Mouse (Mus musculus) hindbrain, embryonic 12.5 days (tissue): ENCODE data around the gene Fgfr1op2. TPM values are rescaled to one million over a fixed set of nuclear protein-coding genes. Genes with fewer than 3 reads are reported as not detected.

ENCODE experiments used
- ATAC-seq: fragments of 200-750 bp; cut with Nextera tagmentation; 2 replicates; pipeline ENCODE4 v1.8.0; 2017; ENCODE audit warnings: moderate TSS enrichment; ENCODE audit not compliant: low FRiP score
- H3K27ac ChIP-seq: fragments of 300-500 bp; sonication (generic); 2 replicates; pipeline ENCODE4 v1.5.1; 2016; ENCODE audit warnings: mild to moderate bottlenecking
- H3K27me3 ChIP-seq: fragments of 300-500 bp; sonication (generic); 2 replicates; pipeline ENCODE4 v1.6.1; 2016; ENCODE audit warnings: mild to moderate bottlenecking
- H3K36me3 ChIP-seq: fragments of 300-500 bp; sonication (generic); 2 replicates; pipeline ENCODE4 v1.6.1; 2016; ENCODE audit warnings: mild to moderate bottlenecking
- H3K4me1 ChIP-seq: fragments of 300-500 bp; sonication (generic); 2 replicates; pipeline ENCODE4 v1.6.1; 2016
- H3K4me2 ChIP-seq: fragments of 300-500 bp; sonication (generic); replicated peaks from 2 replicates; pipeline ENCODE4 v1.6.1; 2016; ENCODE audit warnings: mild to moderate bottlenecking
- H3K4me3 ChIP-seq: fragments of 300-500 bp; sonication (generic); 2 replicates; pipeline ENCODE4 v1.5.1; 2016; ENCODE audit warnings: mild to moderate bottlenecking
- H3K9ac ChIP-seq: fragments of 300-500 bp; sonication (generic); 2 replicates; pipeline ENCODE4 v1.6.1; 2016; ENCODE audit warnings: mild to moderate bottlenecking, moderate library complexity
- H3K9me3 ChIP-seq: fragments of 300-500 bp; sonication (generic); replicated peaks from 2 replicates; pipeline ENCODE4 v1.6.1; 2016; ENCODE audit warnings: mild to moderate bottlenecking
- whole genome bisulfite sequencing: fragments of 180-500 bp; shearing (Covaris S2); methylation state at CpG from one replicate; pipeline ENCODE4 v1.1.7; 2016; 5-methylcytosine and 5-hydroxymethylcytosine counted together
- polyA plus RNA-seq: library from polyadenylated mRNA; unstranded; fragments of >200 nt; fragmentation: Nextera tagmentation; extraction: Ambion mirVana; gene quantifications from 2 replicates; pipeline ENCODE4 v1.2.1, GENCODE M21; 2016

The Fgfr1op2 gene
- polyA plus RNA-seq, 1 experiment from 2014 or later: 73.9 TPM

DNA sequence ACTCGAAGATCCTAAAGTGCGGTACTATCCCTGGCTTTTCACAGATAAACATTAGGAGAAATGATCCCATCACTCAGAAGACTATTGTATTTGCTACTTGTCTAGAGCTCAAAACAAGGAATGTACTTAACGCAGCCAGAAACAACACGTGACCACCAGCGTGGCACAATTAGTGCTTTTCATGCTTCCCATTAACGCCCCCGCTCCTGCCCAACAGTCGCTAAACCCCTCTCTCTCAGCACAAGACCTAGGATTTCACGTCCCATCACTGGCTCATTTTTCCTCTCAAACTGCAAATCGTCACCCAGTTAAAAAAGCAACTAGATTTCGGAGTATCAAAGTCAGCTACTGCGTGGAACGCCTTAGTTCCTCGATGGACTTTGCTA lies 56.6 kb downstream of the Fgfr1op2 start:
- Histone ChIP-seq H3K4me2 (peak overlapping the region; percentile 60), H3K9me3 (no peaks in the 10 kb centered on the region), H3K4me1 (peaks cover 11% of the 10 kb centered on the region), H3K36me3 (no peaks in the 10 kb centered on the region), H3K4me3 (peak overlapping the region; percentile 67), H3K9ac (peak overlapping the region; percentile 76), H3K27me3 (no peaks in the 10 kb centered on the region), H3K27ac (peak overlapping the region; percentile 83)
- WGBS: 13% methylated on average over 14 of the region's 14 CpGs
- peak; percentile 42; the same call in 1 of the 2 replicates for ATAC-seq

GRCm38 (mm10) chr6:146634015-146634722 lies 57.2 kb downstream of the Fgfr1op2 start:
- Histone ChIP-seq H3K27me3 (no peaks in the 10 kb centered on the region), H3K9ac (peak overlapping the region; percentile 76), H3K4me1 (peaks cover 11% of the 10 kb centered on the region), H3K27ac (peak overlapping the region; percentile 83), H3K36me3 (no peaks in the 10 kb centered on the region), H3K4me3 (peak overlapping the region; percentile 67), H3K9me3 (no peaks in the 10 kb centered on the region), H3K4me2 (peak overlapping the region; percentile 60)
- WGBS: under 1% methylated on average over 81 of the region's 82 CpGs
- peak; percentile 93 for ATAC-seq

DNA sequence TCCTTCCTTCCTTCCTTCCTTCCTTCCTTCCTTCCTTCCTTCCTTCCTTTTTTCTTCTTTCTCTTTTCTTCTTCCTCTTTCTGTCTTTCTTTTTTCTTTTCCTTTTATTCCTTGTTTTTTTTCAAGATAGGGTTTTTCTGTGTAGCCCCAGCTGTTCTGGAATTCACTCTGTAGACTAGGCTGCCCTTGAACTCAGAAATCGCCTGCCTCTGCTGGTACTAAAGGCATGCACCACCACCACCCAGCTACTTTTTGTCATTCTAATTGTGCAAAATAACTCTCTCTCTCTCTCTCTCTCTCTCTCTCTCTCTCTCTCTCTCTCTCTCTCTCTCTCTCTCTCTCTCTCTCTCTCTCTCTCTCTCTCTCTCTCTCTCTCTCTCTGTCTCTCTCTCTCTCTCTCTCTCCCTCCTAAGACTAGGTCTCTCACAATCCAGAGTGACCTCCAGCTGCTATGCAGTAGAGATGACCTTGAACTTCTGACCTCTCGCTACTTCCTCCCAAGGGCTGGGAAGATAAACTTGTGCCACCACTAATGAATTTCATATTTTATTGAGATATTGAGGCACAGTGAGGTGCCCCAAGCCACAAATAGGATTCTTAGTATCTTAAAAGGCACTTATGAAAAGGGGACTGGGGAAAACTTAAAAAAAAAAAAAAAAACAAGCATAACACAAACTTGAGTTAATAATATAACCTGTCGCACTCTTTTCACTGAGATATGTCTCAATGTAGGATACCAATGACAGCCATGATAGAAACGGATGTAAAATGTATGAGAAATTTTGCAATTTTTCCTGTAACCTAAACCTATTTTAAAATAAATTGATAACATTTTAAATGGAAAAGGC lies 58.0 kb downstream of the Fgfr1op2 start:
- Histone ChIP-seq H3K36me3 (no peaks in the 10 kb centered on the region), H3K9me3 (no peaks in the 10 kb centered on the region), H3K4me2 (peak overlapping the region; percentile 60), H3K27ac (no peak overlapping the region), H3K4me3 (0 out of 2 replicates have a peak overlapping the region, but pooled peaks have one; percentile 67), H3K9ac (no peak overlapping the region), H3K27me3 (no peaks in the 10 kb centered on the region), H3K4me1 (peaks cover 11% of the 10 kb centered on the region)
- ATAC-seq: no peak
- WGBS: 67% methylated on average over 4 of the region's 4 CpGs

- Histone ChIP-seq H3K9me3 (no peaks in the 10 kb centered on the region), H3K4me2 (no peak overlapping the region), H3K4me1 (peaks cover 11% of the 10 kb centered on the region), H3K4me3 (no peak overlapping the region), H3K36me3 (no peaks in the 10 kb centered on the region), H3K27ac (no peak overlapping the region), H3K27me3 (no peaks in the 10 kb centered on the region), H3K9ac (no peak overlapping the region)
- 88% methylated on average over 5 of the region's 5 CpGs for WGBS
- ATAC-seq: no peak
Measured at GRCm38 (mm10) chr6:146636482-146636881, 59.5 kb downstream of the Fgfr1op2 start.

- Histone ChIP-seq H3K9ac (no peak overlapping the region), H3K36me3 (no peaks in the 10 kb centered on the region), H3K4me3 (no peak overlapping the region)
Measured at GRCm38 (mm10) chr6:146640068-146640965, 63.3 kb downstream of the Fgfr1op2 start.

DNA sequence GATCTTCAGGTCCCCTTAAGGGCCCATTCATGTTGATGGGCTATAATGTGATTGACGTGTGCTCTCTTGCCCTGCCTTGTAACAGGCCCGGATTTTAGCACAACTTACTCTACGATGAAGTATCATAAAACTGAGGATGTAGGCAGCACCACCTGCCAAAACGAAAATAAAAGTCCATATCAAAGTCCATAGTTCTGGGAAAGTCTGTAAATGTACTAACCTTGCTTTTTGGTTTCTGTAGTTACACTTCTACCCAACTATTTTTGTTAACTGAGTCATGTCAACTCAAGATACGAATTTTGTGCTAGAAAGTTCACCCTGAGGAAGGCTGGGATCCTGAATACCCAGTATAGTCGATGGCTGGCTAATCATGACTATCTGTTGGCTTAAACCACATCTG lies 64.0 kb downstream of the Fgfr1op2 start:
- no peak overlapping the region for H3K9ac ChIP-seq
- WGBS: 90% methylated on average over 6 of the region's 6 CpGs
- no peak overlapping the region for H3K27ac ChIP-seq
- peaks cover 7% of the 10 kb centered on the region for H3K4me1 ChIP-seq
- H3K4me2 ChIP-seq: no peak overlapping the region
- no peaks in the 10 kb centered on the region for H3K9me3 ChIP-seq
- no peaks in the 10 kb centered on the region for H3K36me3 ChIP-seq
- no peak for ATAC-seq
- no peaks in the 10 kb centered on the region for H3K27me3 ChIP-seq
- H3K4me3 ChIP-seq: no peak overlapping the region

More at GRCm38 (mm10) chr6:146640068-146640965, 63.3 kb downstream of the Fgfr1op2 start:
- 89% methylated on average over 7 of the region's 7 CpGs for WGBS
- Histone ChIP-seq H3K4me1 (peaks cover 7% of the 10 kb centered on the region), H3K27me3 (no peaks in the 10 kb centered on the region), H3K27ac (no peak overlapping the region), H3K4me2 (no peak overlapping the region), H3K9me3 (no peaks in the 10 kb centered on the region)
- ATAC-seq: no peak

GRCm38 (mm10) chr6:146641621-146642210 lies 64.7 kb downstream of the Fgfr1op2 start:
- H3K4me3 ChIP-seq: peak overlapping the region; percentile 91
- peak overlapping the region; percentile 67; the same call in 1 of the 2 replicates for H3K27ac ChIP-seq
- H3K4me2 ChIP-seq: peak overlapping the region; percentile 86
- H3K36me3 ChIP-seq: no peaks in the 10 kb centered on the region
- peak overlapping the region; percentile 84 for H3K9ac ChIP-seq
- no peaks in the 10 kb centered on the region for H3K9me3 ChIP-seq
- ATAC-seq: no peak; the same call in 1 of the 2 replicates
- WGBS: 67% methylated on average over 11 of the region's 11 CpGs
- peaks cover 7% of the 10 kb centered on the region for H3K4me1 ChIP-seq
- no peaks in the 10 kb centered on the region for H3K27me3 ChIP-seq

- 1% methylated on average over 60 of the region's 60 CpGs for WGBS
- Histone ChIP-seq H3K27me3 (no peaks in the 10 kb centered on the region), H3K9me3 (no peaks in the 10 kb centered on the region), H3K4me1 (peaks cover 7% of the 10 kb centered on the region), H3K36me3 (no peaks in the 10 kb centered on the region), H3K27ac (peak within 1 kb of the TSS; percentile 88), H3K4me3 (peak within 1 kb of the TSS; percentile 91), H3K4me2 (peak within 1 kb of the TSS; percentile 86), H3K9ac (peak within 1 kb of the TSS; percentile 84)
- peak; percentile 98 for ATAC-seq
Measured at GRCm38 (mm10) chr6:146642276-146643183, 65.5 kb downstream of the Fgfr1op2 start, which contains the start of the genes Med21 and Tm7sf3. Med21 (plus strand) TSS chr6:146642547. Tm7sf3 (minus strand) TSS chr6:146642824.

- WGBS: 47% methylated on average over 11 of the region's 11 CpGs
- Histone ChIP-seq H3K27ac (peak overlapping the region; percentile 88; the same call in 1 of the 2 replicates), H3K9ac (peak overlapping the region; percentile 84)
Measured at GRCm38 (mm10) chr6:146643184-146643570, 66.2 kb downstream of the Fgfr1op2 start.

More at GRCm38 (mm10) chr6:146643184-146643570, 66.2 kb downstream of the Fgfr1op2 start:
- no peaks in the 10 kb centered on the region for H3K27me3 ChIP-seq
- H3K4me3 ChIP-seq: peak overlapping the region; percentile 91
- peak; percentile 6; the same call in 1 of the 2 replicates for ATAC-seq
- no peaks in the 10 kb centered on the region for H3K36me3 ChIP-seq
- peaks cover 7% of the 10 kb centered on the region for H3K4me1 ChIP-seq
- H3K4me2 ChIP-seq: peak overlapping the region; percentile 86
- no peaks in the 10 kb centered on the region for H3K9me3 ChIP-seq
